Mouse (Mus musculus): ENCODE results near the gene Slc8b1.

Gene Slc8b1

DNA sequence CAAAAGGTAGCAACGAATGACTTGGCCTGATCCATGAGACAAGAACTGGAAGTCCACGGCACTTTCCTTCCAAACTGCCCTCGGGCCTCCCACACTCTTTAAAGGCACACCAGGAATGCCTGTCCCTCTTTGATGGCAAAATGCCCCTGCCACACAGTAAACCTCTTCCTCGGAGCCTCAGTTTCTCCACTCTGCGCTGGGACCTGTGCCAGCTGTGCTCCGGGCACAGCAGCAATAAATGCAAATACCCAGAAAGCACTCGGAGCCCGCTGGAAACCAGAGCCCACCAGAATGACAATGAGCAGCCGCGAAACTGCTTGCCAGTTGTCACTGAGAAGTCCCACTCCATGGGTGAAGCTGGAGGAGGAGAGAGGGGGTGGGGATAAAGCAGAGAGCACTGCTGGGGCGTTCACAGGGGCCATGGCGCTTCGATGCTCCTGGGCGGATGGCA lies 56.8 kb downstream of the Slc8b1 start:
- DNase-seq (ENCODE audit: low spot score) = no peak

GRCm38 (mm10) chr5:120568336-120568768 lies 57.4 kb downstream of the Slc8b1 start:
- DNase-seq (ENCODE audit: low spot score) = no peak

- DNase-seq (ENCODE audit: low spot score) = no peak
Measured at GRCm38 (mm10) chr5:120568964-120569363, 58.0 kb downstream of the Slc8b1 start.

DNA sequence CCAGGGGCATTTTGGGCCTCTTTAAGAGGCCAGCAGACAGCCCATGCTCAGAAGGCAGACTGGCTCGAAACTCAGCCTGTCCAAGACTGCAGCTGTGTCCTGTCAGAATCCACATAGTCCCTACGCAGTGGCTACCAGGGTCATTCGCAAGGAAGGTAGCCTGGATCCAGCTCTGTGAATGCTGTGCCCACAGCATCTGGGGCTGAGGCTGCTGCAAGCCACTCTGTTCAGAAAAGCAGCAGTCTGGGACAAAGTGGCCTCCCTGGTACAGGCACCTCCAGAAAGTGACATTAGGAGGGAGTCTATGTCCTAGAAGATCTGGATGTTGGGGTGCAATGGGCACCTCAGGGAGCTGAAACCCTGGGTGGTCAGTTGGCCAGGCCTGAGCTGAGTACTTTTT lies 58.8 kb downstream of the Slc8b1 start:
- no peak for DNase-seq (ENCODE audit: low spot score)

GRCm38 (mm10) chr5:120570289-120570897 lies 59.4 kb downstream of the Slc8b1 start:
- no peak for DNase-seq (ENCODE audit: low spot score)

- no peak for DNase-seq (ENCODE audit: low spot score)
Measured at GRCm38 (mm10) chr5:120571056-120571740, 60.2 kb downstream of the Slc8b1 start.

DNA sequence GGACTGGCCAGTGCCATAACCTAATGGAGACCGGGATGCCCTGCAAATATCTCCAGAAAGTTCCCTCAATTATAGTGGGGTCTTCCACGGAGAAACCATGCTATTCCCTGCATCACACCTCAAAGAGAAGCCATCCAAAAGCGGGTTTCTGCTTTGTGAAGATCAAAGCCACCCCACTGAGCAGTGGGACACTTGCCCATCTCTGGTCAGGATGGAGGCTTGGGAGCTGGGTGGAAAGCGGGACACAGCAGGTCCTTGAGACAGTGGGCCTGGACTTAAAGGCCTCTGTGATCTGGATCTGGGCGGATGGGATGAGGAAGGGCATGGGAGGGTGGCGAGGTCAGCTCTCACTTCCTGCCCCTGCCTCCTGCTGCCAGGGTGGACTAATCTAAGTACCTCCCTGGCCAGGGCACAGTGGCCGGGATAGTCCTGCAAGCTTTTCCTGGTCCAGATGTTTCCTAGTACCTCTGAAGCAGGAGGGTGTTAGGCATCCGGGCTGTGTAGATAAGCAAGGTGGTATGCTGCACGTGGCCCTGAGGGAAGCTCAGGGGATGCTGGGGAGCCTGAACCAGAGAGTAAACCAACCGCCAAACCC lies 63.6 kb downstream of the Slc8b1 start:
- DNase-seq (ENCODE audit: low spot score) = no peak

GRCm38 (mm10) chr5:120576781-120577301 lies 65.9 kb downstream of the Slc8b1 start:
- no peak for DNase-seq (ENCODE audit: low spot score)

DNA sequence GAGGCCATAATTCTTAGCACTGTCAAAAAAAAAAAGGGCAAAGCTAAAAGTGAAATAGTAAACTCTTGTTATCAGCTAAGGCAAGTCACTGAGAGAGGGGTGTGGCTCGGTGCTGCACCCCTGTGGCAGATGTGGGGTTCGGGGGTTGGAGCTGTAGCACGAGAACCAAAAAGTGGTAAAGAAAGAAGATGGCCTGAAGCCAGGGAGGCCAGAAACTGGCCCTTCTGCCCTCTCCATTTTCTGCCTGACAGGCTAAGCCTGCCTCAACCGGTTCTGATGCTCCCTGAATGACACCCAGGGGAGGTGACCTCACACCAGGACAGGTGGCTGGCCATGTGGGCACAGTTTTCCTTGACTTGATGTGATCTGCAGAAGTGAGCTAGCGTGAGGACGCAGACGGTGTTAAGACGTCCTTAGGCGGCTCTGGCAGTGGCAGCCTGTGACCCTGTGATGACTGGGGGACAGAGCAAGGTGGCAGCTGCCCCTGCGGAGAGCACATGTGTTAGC lies 67.0 kb downstream of the Slc8b1 start:
- DNase-seq (ENCODE audit: low spot score) = no peak

DNA sequence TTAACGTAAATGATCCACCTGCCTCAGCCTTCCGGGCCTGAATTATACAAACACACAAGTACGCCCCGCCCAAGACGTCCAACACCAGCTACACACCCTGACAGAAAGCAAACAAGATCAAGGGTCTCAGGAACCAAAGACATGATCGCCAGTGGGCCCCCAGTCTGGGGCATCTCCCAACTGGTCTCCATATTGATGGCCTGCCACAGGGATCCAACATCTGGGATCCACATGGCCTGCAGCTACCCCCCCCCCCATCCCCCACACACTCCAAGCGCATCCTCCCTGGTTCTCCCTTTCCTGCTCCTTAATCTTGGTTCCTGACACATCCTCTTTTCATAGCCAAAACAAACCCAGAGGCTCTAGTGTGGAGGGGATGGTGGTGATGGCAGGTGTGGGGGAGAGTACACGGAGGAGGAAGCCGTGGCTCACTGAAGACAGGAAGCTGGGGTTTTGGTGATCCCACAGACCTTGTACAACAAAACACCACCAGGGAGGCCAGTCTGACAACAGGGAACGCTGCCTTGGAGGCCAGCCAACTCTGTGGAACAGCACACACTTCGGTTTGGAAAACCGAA lies 67.6 kb downstream of the Slc8b1 start:
- DNase-seq (ENCODE audit: low spot score) = no peak

DNA sequence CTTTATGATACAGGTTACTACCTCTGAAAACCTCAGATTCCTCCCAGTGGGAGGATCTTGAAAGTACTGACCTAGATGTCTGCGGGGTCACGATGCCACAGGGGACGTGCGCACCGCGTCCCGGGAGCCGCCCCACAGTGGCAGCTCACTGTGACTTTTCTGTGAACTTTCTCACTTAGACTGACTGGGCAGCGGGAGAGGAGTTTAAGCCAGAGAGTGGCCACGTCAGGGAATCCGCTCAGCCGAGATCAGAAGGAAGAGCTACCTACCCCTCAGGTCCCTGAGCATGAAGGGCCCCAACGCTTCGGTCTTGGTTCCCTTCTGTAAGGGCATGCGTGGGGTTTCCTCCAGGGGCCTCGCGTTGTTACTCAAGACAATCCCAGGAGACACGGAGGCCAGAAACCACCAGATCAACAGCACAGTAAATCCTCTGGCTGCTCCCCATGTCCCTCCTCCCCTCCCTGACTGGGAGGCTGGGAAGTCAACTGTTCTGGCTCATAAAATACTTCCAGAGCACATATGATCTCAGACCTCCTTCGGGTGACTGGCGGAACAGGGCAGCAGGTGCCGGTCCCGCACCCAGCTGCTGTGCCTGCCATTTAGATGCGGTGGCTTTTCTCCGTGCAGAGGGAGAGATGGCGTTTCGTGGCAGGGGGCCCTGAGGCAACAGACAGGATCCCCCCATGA lies 68.4 kb downstream of the Slc8b1 start:
- no peak for DNase-seq (ENCODE audit: low spot score)

DNA sequence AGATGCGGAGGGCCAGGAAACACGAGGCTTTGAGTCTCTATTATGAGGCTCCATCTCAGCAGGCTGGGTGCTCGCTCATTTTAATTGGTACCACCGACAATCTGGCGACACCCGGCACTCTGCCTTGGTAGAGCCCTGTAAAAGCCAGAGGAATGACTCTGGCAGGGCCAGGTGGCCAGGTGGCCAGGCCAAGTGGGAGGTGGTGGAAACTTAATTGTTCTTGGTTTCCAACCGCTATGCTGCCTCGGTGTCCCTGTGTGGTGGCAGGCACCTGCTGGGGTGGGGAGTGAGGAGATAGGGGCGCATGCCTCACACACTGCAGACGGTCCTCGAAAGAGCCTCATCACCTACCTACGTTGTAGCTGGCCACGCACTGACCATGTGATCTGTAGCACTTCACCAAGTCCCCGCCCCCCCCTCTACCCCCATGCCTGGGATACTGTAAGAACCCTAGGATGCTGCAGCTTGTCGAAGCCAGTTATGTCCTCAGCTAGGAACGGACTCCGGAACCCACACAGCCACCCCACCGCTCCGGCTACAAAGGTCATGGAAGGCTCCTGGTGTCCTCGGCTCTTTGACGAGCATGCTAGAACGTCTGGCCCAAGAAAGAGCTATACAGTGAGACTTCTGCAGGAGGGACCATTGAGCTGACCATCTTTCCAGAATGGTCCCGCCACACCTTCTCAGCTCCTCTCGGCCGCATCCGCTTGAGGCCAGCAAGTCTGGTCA lies 69.1 kb downstream of the Slc8b1 start:
- DNase-seq (ENCODE audit: low spot score) = no peak

DNA sequence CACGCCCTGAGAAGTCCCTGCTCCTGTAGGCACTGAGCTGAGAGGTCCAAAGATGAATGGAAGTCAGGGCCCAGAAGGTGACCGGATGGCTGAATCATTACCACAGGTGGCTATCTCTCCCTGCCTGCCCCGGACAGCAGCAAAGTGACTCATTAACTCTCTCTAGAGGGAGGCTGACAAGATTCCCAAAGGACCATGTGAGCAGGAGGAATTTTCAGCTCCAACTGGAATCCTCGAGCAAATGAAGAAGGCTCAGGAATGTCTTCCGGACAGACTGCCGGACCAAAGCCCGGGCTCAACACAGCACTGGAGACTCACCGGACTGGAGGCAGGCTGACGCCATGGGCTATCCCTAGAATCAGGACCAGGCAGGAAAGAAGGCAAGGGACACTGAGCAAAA lies 71.0 kb downstream of the Slc8b1 start:
- DNase-seq (ENCODE audit: low spot score) = no peak

- no peak for DNase-seq (ENCODE audit: low spot score)
Measured at GRCm38 (mm10) chr5:120583511-120583910, 72.5 kb downstream of the Slc8b1 start.
